Comparison of ENCODE assay signal across 22 mouse cellular contexts in genomic region chr12:56807483-56807882, GRCm38 (mm10).
"Had no signal": no experiment of that assay in that cellular context is flagged by ENCODE, and none has a peak within 500 bp of the region (broad histone marks: within the 10 kb centered on the region; RNA-seq: fewer than 3 reads in every experiment).

No protein-coding gene starts in this region.

- DNase-seq: kidney, adult 18-20 months; kidney, adult 9 months; kidney, postnatal 14 days; kidney, postnatal 4 days; liver; lung, adult 18-20 months; lung, postnatal 36 days; right cerebral cortex, adult 18-20 months; right cerebral cortex, postnatal 14 days; right cerebral cortex, postnatal 4 days; thymus, adult 2 months; thymus, postnatal 14 days; thymus, postnatal 4 days had no signal

- H3K36me3 ChIP-seq: limb, embryonic 10.5 days; limb, embryonic 13.5 days; liver, embryonic 12.5 days; liver, embryonic 15.5 days; midbrain, embryonic 12.5 days; neural tube, embryonic 13.5 days had no signal

- H3K27me3 ChIP-seq: limb, embryonic 13.5 days; liver, embryonic 12.5 days; liver, embryonic 15.5 days; midbrain, embryonic 12.5 days; neural tube, embryonic 13.5 days had no signal

- H3K27ac ChIP-seq: limb, embryonic 10.5 days; limb, embryonic 13.5 days; liver, embryonic 12.5 days; liver, embryonic 15.5 days; midbrain, embryonic 12.5 days; neural tube, embryonic 13.5 days; stomach, postnatal 0 days had no signal

- H3K4me2 ChIP-seq: limb, embryonic 13.5 days; liver, embryonic 12.5 days; liver, embryonic 15.5 days; midbrain, embryonic 12.5 days; neural tube, embryonic 13.5 days had no signal

- H3K9me3 ChIP-seq: limb, embryonic 10.5 days; limb, embryonic 13.5 days; liver, embryonic 12.5 days; liver, embryonic 15.5 days; neural tube, embryonic 13.5 days had no signal

- H3K4me1 ChIP-seq: limb, embryonic 13.5 days; liver, embryonic 12.5 days; liver, embryonic 15.5 days; midbrain, embryonic 12.5 days; neural tube, embryonic 13.5 days had no signal

- ATAC-seq: liver, embryonic 12.5 days; midbrain, embryonic 16.5 days had no signal

- H3K9ac ChIP-seq: limb, embryonic 13.5 days; liver, embryonic 12.5 days; liver, embryonic 15.5 days; midbrain, embryonic 12.5 days; neural tube, embryonic 13.5 days had no signal

- H3K4me3 ChIP-seq: limb, embryonic 10.5 days; limb, embryonic 13.5 days; liver, embryonic 12.5 days; liver, embryonic 15.5 days; midbrain, embryonic 12.5 days; myocyte; neural tube, embryonic 13.5 days had no signal
